Mouse (Mus musculus): Measurements from ENCODE around the gene Gng8. TPM values are rescaled to one million over a fixed set of nuclear protein-coding genes. Genes with fewer than 3 reads are reported as not detected.

Gng8 gene
- total and polyA plus RNA-seq, 3 experiments: 0.39 to 2.2 TPM; not detected in 1

DNA sequence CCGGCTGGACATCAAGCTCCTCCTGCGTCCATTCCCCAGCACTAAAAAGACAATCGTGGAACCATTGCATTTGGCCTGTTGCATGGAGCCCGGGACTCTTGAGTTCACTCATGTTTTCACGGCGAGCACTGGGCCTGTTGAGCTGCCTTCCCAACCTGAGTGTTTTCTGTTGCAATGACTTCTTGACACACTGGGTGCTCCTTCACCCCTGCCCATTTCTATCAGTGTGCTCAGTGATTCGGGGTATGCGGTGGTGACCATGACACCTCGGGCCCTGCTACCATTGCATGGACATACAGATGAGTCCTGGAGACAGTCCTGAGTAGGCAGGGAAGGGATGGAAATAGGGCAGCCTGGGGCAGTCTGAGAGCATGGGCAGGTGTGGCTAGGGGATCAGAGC lies 19.1 kb upstream of the Gng8 start:
- Histone ChIP-seq H3K27me3 (ENCODE audit: control insufficient read depth in 1 of 2, insufficient read depth in 2 of 2, low read length in 2 of 2) (no peaks in the 10 kb centered on the region), H3K36me3 (ENCODE audit: control insufficient read depth in 1 of 2, insufficient read depth in 2 of 2, low read length in 2 of 2) (peaks cover 0 to 4% of the 10 kb centered on the region in 2 experiments; a peak in 2 of 4 replicates), H3K27ac (ENCODE audit: control insufficient read depth, low read depth, low read length) (no peak overlapping the region), H3K9me3 (replicated peaks; ENCODE audit: insufficient read depth, low read length) (no peaks in the 10 kb centered on the region), H3K4me3 (ENCODE audit: control insufficient read depth in 1 of 2, insufficient read depth in 1 of 2, low read depth in 2 of 2, low read length in 2 of 2) (no peak overlapping the region), H3K4me1 (ENCODE audit: control insufficient read depth in 1 of 2, insufficient read depth in 2 of 2, low read length in 2 of 2) (no peaks in the 10 kb centered on the region; a peak in 1 of 4 replicates), H3K9ac (ENCODE audit: control insufficient read depth, low read depth, low read length, poor library complexity, severe bottlenecking) (no peak overlapping the region), H3K79me2 (ENCODE audit: control insufficient read depth, insufficient read depth, low read length, poor library complexity) (no peaks in the 10 kb centered on the region; the same call in 1 of the 2 replicates)
- DNase-seq (ENCODE audit: low read depth, low spot score): no peak
- no peak for TF ChIP-seq USF1 (IDR thresholded peaks at IDR 0.05; ENCODE audit: low read depth, low read length)
- TF ChIP-seq USF2 (IDR thresholded peaks at IDR 0.05; ENCODE audit: borderline replicate concordance in 1 of 2, insufficient read depth in 1 of 2, low read depth in 1 of 2, low read length in 2 of 2): no peak

DNA sequence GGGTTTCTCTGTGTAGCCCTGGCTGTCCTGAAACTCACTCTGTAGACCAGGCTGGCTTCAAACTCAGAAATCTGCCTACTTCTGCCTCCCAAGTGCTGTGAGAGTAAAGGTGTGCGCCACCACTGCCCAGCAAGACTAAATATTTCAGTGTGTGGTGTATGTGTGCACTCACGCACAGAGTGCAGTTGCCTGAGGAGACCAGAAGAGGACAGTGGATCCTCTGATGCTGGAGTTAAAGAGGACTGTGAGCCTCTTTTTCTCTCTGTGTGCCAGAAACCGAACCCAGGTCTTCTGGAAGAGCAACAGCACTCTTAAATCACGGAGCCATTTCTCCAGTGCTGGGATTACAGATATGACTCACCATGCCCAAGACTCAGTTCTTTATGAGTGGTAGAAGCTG lies 18.2 kb upstream of the Gng8 start:
- TF ChIP-seq CTCF (IDR thresholded peaks at IDR 0.05 in 2 of 3, conservative IDR thresholded peaks at IDR 0.05 in 1 of 3; ENCODE audit: control insufficient read depth in 1 of 3, insufficient read depth in 1 of 3, low read depth in 2 of 3, low read length in 3 of 3, poor library complexity in 1 of 3, severe bottlenecking in 1 of 3) (peak in 2 of 3 experiments; percentile 14 to 15; a peak in 3 of 6 replicates), RAD21 (IDR thresholded peaks at IDR 0.05; ENCODE audit: low read depth, low read length) (no peak), POLR2AphosphoS2 (IDR thresholded peaks at IDR 0.05; ENCODE audit: low read length) (no peak)
- H3K9me3 ChIP-seq (replicated peaks; ENCODE audit: insufficient read depth, low read length): no peaks in the 10 kb centered on the region
- no peaks in the 10 kb centered on the region; a peak in 1 of 4 replicates for H3K4me1 ChIP-seq (ENCODE audit: control insufficient read depth in 1 of 2, insufficient read depth in 2 of 2, low read length in 2 of 2)
- H3K36me3 ChIP-seq (ENCODE audit: control insufficient read depth in 1 of 2, insufficient read depth in 2 of 2, low read length in 2 of 2): peaks cover 0 to 4% of the 10 kb centered on the region in 2 experiments; a peak in 2 of 4 replicates
- peak; percentile 30 for DNase-seq (ENCODE audit: low read depth, low spot score)
- no peak overlapping the region for H3K4me3 ChIP-seq (ENCODE audit: control insufficient read depth in 1 of 2, insufficient read depth in 1 of 2, low read depth in 2 of 2, low read length in 2 of 2)
- no peak overlapping the region for H3K27ac ChIP-seq (ENCODE audit: control insufficient read depth, low read depth, low read length)
- no peaks in the 10 kb centered on the region for H3K27me3 ChIP-seq (ENCODE audit: control insufficient read depth in 1 of 2, insufficient read depth in 2 of 2, low read length in 2 of 2)
- no peaks in the 10 kb centered on the region; the same call in 1 of the 2 replicates for H3K79me2 ChIP-seq (ENCODE audit: control insufficient read depth, insufficient read depth, low read length, poor library complexity)
- H3K9ac ChIP-seq (ENCODE audit: control insufficient read depth, low read depth, low read length, poor library complexity, severe bottlenecking): no peak overlapping the region

DNA sequence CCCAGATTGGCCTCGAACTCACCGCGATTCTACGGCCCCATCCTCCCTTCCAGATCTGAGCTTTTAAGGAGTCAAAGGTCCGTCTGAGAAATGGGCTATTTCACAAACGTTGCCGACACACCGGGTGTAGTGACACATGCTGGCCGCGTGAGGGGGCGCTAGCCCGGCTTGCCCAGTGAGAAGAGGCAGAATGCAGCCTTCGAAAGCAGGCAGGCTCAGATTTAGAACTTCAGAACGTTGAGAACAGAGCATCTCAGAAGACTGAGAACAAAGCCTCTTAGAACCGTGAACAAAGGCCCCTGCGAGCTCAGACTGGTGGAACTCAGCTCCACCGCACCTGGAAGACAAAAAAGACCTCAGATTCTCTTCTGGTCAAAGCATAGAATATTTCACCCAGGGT lies 17.4 kb upstream of the Gng8 start:
- Histone ChIP-seq H3K36me3 (ENCODE audit: control insufficient read depth in 1 of 2, insufficient read depth in 2 of 2, low read length in 2 of 2) (peaks cover 0 to 4% of the 10 kb centered on the region in 2 experiments; a peak in 2 of 4 replicates), H3K4me3 (ENCODE audit: control insufficient read depth in 1 of 2, insufficient read depth in 1 of 2, low read depth in 2 of 2, low read length in 2 of 2) (peak overlapping the region; percentile 47 to 50), H3K9ac (ENCODE audit: control insufficient read depth, low read depth, low read length, poor library complexity, severe bottlenecking) (peak overlapping the region; percentile 29), H3K79me2 (ENCODE audit: control insufficient read depth, insufficient read depth, low read length, poor library complexity) (no peaks in the 10 kb centered on the region; the same call in 1 of the 2 replicates), H3K27me3 (ENCODE audit: control insufficient read depth in 1 of 2, insufficient read depth in 2 of 2, low read length in 2 of 2) (no peaks in the 10 kb centered on the region), H3K27ac (ENCODE audit: control insufficient read depth, low read depth, low read length) (peak overlapping the region; percentile 11), H3K9me3 (replicated peaks; ENCODE audit: insufficient read depth, low read length) (no peaks in the 10 kb centered on the region), H3K4me1 (ENCODE audit: control insufficient read depth in 1 of 2, insufficient read depth in 2 of 2, low read length in 2 of 2) (no peaks in the 10 kb centered on the region; a peak in 1 of 4 replicates)
- peak; percentile 85 for TF ChIP-seq SMC3 (IDR thresholded peaks at IDR 0.05; ENCODE audit: low read depth, low read length)
- peak; percentile 93 to 95 (median 94) for TF ChIP-seq CTCF (IDR thresholded peaks at IDR 0.05 in 2 of 3, conservative IDR thresholded peaks at IDR 0.05 in 1 of 3; ENCODE audit: control insufficient read depth in 1 of 3, insufficient read depth in 1 of 3, low read depth in 2 of 3, low read length in 3 of 3, poor library complexity in 1 of 3, severe bottlenecking in 1 of 3)
- TF ChIP-seq ZC3H11A (IDR thresholded peaks at IDR 0.05; ENCODE audit: low read depth, low read length): peak; percentile 63
- peak; percentile 75 for TF ChIP-seq RAD21 (IDR thresholded peaks at IDR 0.05; ENCODE audit: low read depth, low read length)
- no peak for TF ChIP-seq NELFE (IDR thresholded peaks at IDR 0.05; ENCODE audit: low read depth, low read length)
- no peak for TF ChIP-seq MEF2A (IDR thresholded peaks at IDR 0.05; ENCODE audit: extremely low read depth, insufficient replicate concordance, low read depth, low read length, poor library complexity, severe bottlenecking)
- TF ChIP-seq SIN3A (IDR thresholded peaks at IDR 0.05; ENCODE audit: low read length): peak; percentile 32
- peak; percentile 86 for DNase-seq (ENCODE audit: low read depth, low spot score)

All from MEL (cell line).